Mouse (Mus musculus): ENCODE data around the gene Bcas3.
A peak's percentile ranks its signal among the peaks of the same experiment; 100 is the strongest.

The Bcas3 gene

GRCm38 (mm10) chr11:85352539-85353380, at the start of gene Bcas3:
Bcas3 (plus strand) TSS chr11:85353167.
- peak; percentile 99 for ATAC-seq (ENCODE audit: insufficient number of reproducible peaks, low FRiP score, low TSS enrichment)

GRCm38 (mm10) chr11:85306577-85307260, 46.2 kb upstream of the Bcas3 start:
- no peak for ATAC-seq (ENCODE audit: insufficient number of reproducible peaks, low FRiP score, low TSS enrichment)

GRCm38 (mm10) chr11:85308799-85309198, 44.2 kb upstream of the Bcas3 start:
- no peak for ATAC-seq (ENCODE audit: insufficient number of reproducible peaks, low FRiP score, low TSS enrichment)

- no peak for ATAC-seq (ENCODE audit: insufficient number of reproducible peaks, low FRiP score, low TSS enrichment)
Measured at GRCm38 (mm10) chr11:85310407-85310712, 42.6 kb upstream of the Bcas3 start.

- ATAC-seq (ENCODE audit: insufficient number of reproducible peaks, low FRiP score, low TSS enrichment) = peak; percentile 89
Measured at GRCm38 (mm10) chr11:85310713-85311574, 42.0 kb upstream of the Bcas3 start, which contains the start of gene Ppm1d. Ppm1d (plus strand) TSS chr11:85311244.

DNA sequence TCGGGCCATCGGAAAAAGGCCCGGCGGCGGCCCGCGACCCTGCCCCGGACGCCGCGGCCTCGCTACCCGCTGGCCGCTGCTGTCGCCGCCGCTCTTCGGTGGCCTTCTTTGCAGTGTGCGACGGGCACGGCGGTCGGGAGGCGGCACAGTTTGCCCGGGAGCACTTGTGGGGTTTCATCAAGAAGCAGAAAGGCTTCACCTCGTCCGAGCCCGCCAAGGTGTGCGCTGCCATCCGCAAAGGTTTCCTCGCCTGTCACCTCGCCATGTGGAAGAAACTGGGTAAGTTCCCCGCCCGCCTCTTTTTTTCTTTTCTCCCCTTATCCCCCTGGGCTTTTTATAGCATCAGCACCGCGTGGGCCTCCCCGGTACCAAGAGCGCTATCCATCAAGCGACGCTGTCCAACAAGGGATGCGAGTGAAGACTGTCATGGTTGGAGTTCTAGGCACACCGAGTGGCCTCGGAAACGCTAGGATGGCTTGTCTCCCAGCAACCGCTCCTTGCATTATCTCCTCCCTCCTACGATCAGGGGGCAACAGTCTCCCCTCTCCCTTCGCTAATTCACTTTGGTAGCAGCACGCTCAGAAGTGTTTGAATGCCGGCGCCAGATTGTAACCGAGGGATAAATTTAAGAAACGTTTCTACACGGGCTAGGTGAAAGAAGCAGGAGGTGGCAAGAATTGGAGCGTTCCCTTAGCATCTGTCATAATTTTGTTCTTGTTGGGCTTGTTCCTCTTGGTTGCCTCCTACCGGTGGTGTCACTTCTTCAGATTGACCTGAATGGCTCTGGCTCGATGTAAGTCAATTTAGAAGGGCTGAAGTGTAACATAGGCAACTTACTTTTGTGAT, 41.1 kb upstream of the Bcas3 start:
- ATAC-seq (ENCODE audit: insufficient number of reproducible peaks, low FRiP score, low TSS enrichment) = 0 out of 2 replicates have a peak, but pooled peaks have one; percentile 3

- no peak for ATAC-seq (ENCODE audit: insufficient number of reproducible peaks, low FRiP score, low TSS enrichment)
Measured at GRCm38 (mm10) chr11:85312818-85313217, 40.1 kb upstream of the Bcas3 start.

DNA sequence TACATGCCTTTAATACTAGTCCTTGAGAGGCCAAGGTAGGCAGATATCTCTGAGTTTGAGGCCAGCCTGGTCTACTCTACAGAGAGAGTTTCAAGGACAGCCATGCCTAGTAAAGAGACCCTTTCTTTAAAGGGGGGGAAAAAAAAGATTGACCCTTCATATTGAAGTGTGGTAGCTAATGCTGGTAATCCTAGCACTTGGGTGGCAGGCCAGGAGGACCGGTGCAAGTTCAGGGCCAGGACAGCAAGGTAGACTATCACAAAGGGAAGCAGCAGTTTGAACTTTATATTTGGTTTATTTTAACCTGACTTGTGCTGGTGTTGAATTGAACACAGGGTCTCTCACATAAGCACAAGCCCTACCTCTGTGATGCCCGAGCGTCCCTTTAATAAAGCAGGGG, 39.6 kb upstream of the Bcas3 start:
- no peak for ATAC-seq (ENCODE audit: insufficient number of reproducible peaks, low FRiP score, low TSS enrichment)

DNA sequence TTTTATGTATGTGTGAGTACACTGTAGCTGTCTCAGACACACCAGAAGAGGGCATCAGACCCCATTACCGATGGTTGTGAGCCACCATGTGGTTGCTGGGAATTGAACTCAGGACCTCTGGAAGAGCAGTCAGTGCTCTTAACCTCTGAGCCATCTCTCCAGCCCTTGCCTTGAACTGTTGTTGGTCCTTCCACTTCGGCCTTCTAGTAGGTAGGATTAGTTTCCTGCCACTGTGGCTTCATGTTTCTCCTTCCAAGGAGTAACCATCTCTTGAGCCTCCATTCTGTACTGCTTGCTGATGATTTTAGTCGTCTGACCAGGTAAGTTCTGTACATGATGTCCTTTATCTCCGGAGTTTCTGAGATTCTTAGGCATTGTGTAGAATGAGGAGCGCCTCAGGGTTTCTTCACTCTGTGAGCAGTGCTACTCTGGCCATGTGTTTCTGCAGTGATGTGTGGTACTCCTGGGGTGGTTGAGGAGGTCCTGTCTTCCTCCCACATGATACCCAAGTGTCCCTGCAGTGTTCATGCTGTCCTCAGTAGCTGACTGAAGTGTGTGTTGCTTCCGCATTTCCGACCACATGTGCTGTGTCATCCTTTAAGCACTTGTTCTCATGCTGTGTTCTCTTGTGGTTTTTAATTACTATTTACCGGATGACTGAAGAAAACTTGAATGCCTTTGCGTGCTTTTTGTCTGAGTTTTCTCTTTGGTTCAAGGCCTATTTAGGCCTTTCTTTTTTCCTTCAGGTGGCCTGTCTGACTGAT, 29.2 kb upstream of the Bcas3 start:
- ATAC-seq (ENCODE audit: insufficient number of reproducible peaks, low FRiP score, low TSS enrichment) = no peak; the same call in 1 of the 2 replicates

DNA sequence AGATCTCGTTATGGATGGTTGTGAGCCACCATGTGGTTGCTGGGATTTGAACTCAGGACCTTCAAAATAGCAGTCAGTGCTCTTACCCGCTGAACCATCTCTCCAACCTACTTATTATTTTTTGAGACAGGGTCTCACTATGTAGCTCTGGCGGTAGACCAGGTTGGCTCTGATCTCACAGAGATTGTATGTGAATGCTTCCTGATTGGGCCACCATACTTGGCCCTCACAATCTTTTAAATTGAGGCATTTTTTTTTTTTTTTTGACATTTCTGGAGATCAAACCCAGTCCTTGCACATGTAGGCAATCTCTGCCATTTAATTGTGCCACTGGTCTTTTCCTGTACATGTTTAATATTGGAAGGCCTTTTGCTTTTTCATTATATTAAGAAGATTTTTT, 24.2 kb upstream of the Bcas3 start:
- ATAC-seq (ENCODE audit: insufficient number of reproducible peaks, low FRiP score, low TSS enrichment) = no peak

- peak; percentile 95; the same call in 1 of the 2 replicates for ATAC-seq (ENCODE audit: insufficient number of reproducible peaks, low FRiP score, low TSS enrichment)
Measured at GRCm38 (mm10) chr11:85329167-85329894, 23.6 kb upstream of the Bcas3 start.

GRCm38 (mm10) chr11:85334778-85335177, 18.2 kb upstream of the Bcas3 start:
- ATAC-seq (ENCODE audit: insufficient number of reproducible peaks, low FRiP score, low TSS enrichment) = peak; percentile 20; the same call in 1 of the 2 replicates

DNA sequence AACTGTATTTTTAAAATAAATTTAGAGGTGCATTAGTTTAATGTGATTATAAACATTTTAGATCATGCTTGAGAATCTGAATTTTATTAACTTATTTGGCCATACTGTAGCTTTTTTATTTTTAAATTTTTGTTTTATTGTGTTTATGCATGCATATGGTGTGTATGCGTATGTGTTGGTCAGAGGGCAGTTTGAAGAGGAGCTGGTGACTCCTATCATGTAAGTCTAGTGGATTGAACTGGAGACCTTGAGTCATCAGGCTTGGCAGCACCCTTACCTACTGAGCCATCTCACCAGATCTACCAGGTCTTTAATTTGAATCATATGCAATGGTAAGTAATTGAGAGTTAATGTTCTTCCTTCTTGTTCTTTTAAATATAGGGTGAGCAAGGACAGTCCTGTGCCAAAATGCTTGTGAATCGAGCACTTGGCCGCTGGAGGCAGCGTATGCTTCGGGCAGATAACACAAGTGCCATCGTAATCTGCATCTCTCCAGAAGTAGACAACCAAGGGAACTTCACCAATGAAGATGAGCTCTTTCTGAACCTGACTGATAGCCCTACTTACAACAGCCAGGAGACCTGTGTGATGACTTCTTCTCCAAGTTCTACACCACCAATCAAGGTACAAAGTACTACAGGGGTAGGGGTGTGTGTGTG, 13.7 kb upstream of the Bcas3 start:
- no peak for ATAC-seq (ENCODE audit: insufficient number of reproducible peaks, low FRiP score, low TSS enrichment)

DNA sequence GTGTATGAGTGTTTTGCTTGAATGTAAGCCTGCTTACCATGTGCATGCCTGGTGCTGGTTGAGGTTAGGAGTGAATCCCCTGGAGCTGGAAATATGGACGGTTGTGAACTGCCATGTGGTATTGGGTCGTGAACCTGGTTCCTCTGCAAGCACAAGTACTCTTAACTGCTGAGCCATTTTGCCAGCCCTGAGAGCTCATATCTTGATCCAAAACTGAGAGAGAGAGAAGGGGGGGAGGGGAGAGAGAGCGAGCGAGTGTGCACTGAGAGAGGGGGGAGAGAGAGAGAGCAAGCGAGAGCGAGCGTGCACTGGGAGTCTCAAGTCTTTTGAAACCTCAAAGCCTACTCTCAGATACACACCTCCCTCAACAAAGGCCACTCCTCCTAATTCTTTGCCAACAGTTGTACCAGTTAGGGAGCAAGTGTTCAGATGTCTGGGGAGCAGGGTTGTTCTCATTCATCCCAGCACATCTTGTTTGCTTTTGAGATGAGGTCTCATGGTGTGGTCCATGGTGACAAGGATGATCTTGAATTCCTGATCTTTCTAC, 12.8 kb upstream of the Bcas3 start:
- ATAC-seq (ENCODE audit: insufficient number of reproducible peaks, low FRiP score, low TSS enrichment) = no peak

GRCm38 (mm10) chr11:85353819-85354218, 852 bp downstream of the Bcas3 start:
- no peak for ATAC-seq (ENCODE audit: insufficient number of reproducible peaks, low FRiP score, low TSS enrichment)

- no peak for ATAC-seq (ENCODE audit: insufficient number of reproducible peaks, low FRiP score, low TSS enrichment)
Measured at GRCm38 (mm10) chr11:85359641-85360040, 6.7 kb downstream of the Bcas3 start.

- ATAC-seq (ENCODE audit: insufficient number of reproducible peaks, low FRiP score, low TSS enrichment) = no peak
Measured at GRCm38 (mm10) chr11:85361621-85362020, 8.7 kb downstream of the Bcas3 start.

DNA sequence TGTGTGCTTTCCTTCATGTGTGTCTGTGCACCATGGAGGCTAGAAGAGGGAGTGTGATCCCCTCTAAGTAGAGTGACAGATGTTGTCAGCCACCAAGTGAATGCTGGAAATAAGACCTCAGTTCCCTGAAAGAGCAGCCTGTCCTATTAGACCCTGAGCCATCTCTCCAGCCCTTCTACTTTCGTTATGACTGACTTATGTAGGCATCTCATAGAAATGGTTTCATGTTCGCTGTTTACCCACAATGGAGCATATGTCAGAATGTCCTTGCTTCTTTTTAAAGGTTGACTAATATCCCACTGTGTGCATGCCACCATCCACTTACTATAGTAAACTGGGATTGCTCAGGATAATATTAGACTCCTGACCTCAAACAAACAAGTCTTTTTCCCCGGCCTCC, 13.2 kb downstream of the Bcas3 start:
- no peak for ATAC-seq (ENCODE audit: insufficient number of reproducible peaks, low FRiP score, low TSS enrichment)

Data from cerebellum, adult (tissue).